Mouse (Mus musculus): Measurements from ENCODE around the gene Hao1.

Gene Hao1

DNA sequence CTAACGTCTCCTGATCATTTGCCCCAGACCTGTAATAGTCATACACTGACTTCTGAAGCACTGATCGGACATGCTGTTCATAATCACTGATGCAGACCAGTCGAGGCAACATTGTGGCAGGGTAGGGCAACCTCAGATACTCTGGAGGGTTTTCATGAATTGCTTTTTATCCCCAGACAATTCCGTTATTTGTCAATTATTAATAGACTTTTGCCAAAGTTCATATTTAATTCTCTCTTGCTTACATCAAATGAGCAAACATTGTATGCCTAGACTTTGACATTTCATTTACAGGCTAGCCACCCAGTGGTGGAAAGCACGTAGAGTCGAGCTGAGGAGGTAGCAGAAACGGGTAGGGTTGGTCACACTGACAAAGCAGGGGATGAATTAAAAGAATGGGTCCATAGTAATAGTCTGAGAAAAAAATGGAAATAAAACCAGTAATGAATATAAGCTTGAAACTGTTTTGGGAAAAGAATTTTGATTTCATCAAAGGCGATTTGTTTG lies at the start of gene Hao1:
TSS of gene Hao1 (minus strand) at position 148 of the 507 bp plus-strand sequence.
- CTCF ChIA-PET, result no interaction called here

DNA sequence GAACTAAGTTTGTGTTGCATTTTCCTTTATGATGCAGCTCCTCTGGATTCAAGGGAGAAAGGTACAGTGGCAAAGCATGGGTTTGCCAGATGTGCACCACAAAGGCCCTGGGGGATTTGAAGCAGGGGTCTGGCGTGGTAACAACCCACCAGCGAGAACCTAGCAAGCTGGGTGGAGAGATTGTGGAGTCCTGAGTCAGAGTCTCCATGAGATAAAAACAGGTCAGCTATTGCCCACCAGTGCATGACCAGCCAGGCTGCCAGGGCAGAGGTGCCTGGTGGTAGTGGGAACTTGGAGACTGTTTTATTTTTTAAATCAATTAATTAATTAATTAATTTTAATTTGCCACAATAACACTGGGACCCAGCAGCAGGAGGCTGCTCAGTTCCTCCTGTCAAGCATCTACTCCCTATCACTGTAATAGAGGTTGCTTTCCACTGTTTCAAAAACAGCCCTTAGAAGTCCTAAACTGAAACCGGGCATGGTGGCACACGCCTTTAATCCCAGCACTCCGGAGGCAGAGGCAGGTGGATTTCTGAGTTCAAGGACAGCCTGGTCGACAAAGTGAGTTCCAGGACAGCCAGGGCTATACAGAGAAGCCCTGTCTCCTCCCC lies 37.0 kb upstream of the Hao1 start:
- CTCF ChIA-PET, result no interaction called here

DNA sequence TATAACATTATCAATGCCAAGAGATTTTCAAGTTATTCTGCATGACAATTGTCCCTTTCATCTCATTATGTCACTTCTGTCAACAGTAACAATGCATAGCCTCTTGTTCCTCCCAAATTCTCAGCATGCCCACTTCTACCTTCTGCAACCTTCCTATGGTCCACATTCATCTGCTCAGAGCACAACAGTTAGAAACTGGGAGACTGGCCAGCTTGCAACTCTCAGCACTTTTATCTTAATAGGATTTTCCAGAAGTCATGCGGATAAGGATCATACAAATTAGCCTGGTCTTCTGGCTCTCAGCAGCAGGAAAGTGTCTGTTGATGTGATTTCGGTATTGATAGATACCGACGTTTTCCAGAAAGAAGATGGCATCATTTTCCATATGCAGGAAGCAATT lies 31.1 kb upstream of the Hao1 start:
- CTCF ChIA-PET, result no interaction called here

DNA sequence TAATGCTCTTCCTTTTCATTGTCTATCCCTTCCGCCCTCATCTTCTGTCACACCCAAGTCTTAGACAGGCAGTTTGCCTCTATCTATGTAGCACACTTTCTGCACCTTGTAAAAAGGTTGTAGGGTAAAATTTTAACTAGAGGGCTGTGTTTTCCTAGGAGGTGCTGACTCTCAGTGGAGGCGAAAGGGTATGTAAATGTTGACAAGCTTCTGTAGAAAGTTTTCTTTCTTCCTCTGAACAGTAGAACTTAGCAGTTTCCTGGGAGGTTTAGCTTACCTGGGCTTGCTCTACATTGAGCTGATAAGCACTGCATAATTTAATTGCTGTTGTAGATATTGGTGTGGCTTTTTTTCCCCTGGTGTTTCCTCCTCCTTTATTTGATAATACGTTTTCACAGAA lies 5.3 kb upstream of the Hao1 start:
- CTCF ChIA-PET, result no interaction called here

DNA sequence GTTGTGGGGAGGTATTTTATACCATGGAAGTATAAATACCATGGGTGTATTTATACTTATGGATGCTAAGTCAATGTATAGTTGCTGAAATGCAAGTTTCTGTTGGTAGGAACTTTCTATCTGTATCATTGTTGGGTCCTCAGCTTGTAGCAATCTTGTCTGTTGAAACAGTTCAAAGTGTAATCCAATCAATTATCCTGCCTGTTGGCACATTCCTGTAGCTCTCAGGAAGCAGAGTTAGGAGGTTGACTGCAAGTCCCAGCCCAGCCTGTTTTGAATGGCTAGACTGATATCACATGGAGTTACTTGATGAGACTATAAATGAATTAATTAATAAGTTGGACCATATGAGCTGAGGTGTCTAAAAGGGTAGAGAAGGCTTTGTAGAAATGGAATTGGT lies 1.8 kb downstream of the Hao1 start:
- CTCF ChIA-PET, result no interaction called here

DNA sequence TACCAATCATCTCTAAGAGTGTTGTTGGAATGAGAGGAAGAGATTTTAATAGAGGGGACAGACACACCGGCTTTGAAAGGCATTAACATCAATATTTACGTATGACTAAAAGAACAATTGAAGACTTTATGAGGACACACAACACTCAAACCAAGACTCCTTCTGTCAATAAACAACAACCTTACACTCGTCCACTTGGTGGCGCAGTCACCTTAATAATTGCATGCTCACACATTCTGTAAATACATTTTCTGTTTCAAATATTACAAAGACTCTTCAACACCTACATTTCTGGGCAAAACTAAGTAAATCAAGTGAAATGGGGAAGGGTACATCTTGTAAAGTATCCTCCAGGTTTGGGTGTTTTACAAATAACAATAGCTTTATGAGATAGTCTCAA lies 4.4 kb downstream of the Hao1 start:
- CTCF ChIA-PET, result interaction anchor here (0.7 kb wide), 1 partner anchor 124 kb away, joined by 3 read pairs; no protein-coding TSS in a partner anchor

DNA sequence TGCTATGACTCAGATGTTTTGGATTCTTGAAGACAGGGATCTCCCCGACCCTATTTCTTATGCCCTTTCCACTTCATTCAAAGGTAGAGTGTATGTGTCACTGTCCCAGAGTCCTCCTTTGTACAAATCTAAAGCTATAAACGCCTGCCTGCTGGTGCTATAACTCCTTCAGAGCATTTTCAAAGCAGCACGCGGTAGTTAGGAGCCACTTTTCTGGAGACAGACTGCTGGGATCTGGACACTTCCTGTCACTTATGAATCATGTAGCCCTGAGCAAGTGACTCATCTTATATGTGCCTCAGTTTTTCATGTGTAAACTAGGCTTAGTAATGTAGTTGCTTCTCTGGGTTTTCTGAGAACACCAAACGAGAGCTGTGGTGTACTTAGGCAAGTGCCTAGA lies 9.1 kb downstream of the Hao1 start:
- CTCF ChIA-PET, result no interaction called here

DNA sequence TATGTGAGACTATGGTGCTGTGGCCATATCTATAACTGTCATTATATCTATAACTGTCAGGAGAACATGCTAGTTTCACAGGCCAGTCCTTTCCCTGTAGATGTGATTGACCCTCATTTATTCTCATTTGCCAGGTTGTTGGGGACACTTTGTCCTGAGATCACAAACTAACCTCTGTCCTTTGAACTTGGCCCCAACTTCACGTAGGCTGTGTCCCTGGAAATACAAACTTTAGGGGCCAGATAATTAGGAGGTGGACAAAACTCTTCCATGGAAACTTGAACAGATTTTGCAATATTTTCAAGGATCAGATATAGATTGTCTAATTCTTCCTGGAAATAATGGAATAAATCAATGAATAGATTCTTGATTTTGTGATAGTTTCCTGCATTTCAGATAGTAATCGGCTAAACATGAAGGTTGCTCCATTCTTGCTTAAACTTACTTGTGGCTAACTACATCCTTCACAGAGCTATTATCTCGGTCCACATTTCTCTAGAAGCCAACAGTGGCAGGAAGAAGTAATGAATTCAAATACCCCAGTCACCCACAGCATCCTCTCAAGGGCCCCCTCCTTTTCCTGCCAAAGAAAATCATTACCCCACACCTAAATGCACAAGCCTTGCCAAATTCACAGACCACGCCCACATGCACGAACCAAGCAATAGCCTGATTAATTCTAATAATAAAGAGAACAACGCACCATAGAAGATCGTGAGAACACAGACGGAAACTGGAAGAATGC lies 9.7 kb downstream of the Hao1 start:
- CTCF ChIA-PET, result interaction anchor here (0.7 kb wide), 1 partner anchor 70 kb away, joined by 3 read pairs; no protein-coding TSS in a partner anchor

DNA sequence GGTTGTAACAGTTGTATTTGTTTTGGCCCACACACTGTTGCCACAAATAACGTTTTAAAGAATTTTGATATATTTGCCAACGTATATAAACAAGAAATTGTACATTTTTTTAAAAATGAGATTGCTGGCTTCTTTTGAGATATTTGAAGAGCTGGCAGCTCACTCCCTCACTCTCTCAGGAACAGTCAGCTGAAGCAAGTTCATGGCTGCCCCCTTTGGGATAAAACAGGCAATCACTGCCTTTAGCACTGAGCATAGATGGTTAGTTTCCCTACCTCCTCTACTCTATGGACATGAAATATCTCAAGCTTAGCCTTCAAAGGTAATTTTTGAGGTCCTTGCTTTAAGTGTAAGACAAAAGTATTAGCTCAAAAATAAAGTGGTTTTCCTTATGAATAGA lies 10.7 kb downstream of the Hao1 start:
- CTCF ChIA-PET, result interaction anchor here (0.7 kb wide), 1 partner anchor 69 kb away, joined by 3 read pairs; no protein-coding TSS in a partner anchor

DNA sequence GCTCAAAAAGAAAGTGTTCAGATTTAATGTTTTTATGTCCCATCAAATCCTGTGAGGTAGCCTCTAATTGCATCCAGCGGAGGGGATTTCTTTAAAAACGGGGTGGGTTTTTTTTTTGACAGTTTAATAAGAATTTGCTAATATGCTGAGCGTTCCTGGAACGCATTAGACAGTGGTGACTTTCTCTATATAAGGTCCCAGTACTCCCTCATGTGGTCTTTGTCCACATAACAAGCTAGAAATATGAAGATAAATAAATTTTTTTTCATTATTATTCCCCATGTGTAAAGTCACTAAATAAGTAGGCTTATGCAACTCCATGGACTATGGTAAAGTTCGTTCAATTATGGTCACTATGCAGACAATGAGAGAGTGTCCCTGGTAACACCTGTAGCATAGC lies 13.1 kb downstream of the Hao1 start:
- CTCF ChIA-PET, result no interaction called here

DNA sequence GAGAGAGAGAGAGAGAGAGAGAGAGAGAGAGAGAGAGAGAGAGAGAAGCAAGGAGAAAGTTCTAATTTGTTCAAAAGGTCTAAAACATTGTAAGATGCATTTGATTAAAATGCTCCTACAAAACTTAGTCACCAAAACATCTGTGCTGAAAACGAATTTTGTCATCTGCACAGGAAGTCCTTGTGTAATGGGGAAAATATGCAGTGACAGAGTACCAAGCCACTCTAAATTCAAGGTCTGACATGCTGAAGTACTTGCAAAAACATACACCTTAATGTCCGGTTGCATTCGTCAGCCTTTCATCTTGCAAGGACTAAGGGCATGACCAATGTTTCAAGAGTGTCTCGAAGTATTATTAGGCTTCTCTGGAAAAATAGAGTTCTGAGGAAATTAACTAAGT lies 15.7 kb downstream of the Hao1 start:
- CTCF ChIA-PET, result no interaction called here

DNA sequence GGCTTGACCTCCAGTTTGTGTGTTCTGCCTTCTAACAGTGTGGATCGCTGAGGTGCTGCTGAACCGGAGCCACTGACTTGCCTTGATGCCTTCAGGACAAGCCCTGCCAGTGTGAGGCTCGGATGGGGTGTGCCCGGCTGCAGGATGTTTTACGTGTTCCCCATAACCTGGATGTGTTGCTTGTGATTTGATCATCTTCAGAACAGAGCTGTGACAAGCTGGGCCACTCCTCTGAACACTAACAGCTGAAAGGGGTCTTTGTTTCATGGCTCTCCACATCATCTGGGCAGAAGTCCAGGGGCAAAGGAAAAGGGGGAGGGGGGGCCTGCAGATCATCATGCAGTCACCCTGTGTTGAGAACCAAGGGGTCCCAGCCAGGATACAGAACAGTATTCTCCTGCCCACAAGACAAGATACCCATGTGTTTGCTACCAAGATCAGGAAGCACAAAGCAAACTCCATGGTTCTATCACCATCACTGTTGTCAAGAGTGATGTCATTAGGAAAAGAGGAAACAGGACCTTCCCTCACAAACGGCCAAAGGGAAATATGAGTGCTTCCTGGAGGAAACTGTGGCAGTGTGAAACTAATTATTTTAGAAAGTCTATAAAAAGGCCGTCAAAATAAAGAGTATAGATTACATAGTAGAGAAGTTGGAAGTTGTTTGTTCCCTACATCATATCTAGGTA lies 25.9 kb downstream of the Hao1 start:
- CTCF ChIA-PET, result no interaction called here

DNA sequence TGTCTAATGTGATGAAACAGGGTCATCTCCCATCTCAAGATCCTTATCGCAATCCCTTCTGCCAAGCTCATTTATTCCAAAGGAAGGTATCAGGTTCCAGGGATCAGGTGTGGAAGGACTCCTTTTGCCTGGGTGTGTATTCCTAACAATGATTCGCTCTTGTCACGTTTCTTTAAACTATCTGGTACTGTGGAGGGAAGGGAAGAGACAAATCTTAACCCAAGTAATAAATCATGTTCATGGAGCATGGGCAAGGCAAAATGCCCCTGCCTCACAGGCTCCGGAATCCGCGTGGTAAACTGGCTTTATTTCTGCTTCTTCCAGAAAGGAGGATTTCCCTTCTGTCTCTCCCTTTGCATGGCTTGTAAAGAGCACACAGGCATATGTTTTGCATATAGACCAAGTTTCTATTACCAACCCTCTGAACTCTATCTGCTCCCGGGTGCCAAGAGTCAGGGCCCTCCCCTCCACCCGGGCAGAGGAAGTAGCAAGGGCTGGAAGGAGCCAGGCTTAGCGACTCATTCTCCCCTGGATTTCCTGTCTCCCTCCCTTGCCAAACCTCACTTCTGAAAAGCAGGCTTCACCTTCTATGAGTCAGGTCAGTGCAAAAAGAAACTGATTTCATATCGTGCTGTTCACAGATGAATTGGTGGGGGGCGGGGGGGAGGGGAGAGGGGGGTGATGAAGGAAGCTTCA lies 26.6 kb downstream of the Hao1 start:
- CTCF ChIA-PET, result no interaction called here

DNA sequence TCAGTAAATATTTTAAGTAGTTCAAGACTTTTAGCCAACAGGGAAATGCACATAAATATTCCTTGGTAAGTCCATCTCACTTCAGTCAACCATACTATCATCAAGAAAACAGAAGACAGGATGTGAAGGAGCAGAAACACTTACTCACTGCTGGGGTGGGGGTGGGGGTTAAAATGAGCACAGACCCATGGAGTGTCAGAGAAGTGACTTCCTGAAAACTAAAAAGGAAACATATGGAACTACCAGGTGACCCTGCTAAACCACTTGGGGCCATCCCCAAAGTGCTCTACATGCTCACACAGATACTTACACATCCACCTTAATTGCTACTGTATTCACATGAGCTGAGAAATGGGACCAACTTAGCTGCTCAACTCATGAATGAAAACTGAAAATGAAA lies 36.1 kb downstream of the Hao1 start:
- CTCF ChIA-PET, result no interaction called here

DNA sequence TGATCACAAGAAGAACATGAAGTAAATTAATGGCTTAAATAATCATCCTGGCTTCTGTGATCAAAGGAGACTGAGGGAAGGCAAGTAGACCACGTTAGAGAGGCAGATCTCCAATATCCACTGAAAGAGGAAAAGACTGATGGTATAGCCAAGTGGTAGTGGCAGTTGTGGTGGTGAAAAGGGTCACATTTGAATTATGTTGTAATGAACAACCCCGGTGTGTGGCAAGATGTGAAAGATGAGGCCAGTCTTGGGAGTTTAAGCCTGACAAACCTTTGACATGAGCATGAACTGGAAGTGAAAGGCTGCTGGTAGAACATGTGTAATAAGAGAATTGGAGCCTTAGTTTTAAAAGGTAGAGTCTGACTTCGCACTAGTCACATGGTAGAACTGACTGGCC lies 54.4 kb downstream of the Hao1 start:
- CTCF ChIA-PET, result no interaction called here

DNA sequence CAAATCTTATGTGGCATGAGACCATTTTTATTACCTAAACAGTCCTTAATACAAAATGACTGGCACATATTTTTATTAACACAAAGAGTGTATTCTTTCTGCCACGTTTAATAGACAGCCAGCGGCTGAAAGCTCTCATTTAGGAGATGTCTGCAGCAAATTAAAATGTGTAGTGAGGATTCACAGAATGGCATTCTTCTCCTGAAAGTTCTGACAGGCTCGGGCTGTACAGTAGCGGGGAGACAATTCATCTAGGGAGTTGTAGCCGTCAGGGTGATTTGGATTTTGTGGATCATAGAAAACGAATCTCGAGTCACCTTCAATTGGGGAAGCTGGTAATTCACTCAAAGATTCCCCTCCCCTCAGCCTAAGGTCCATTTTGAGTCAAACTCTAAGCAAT lies 55.7 kb downstream of the Hao1 start:
- CTCF ChIA-PET, result no interaction called here

DNA sequence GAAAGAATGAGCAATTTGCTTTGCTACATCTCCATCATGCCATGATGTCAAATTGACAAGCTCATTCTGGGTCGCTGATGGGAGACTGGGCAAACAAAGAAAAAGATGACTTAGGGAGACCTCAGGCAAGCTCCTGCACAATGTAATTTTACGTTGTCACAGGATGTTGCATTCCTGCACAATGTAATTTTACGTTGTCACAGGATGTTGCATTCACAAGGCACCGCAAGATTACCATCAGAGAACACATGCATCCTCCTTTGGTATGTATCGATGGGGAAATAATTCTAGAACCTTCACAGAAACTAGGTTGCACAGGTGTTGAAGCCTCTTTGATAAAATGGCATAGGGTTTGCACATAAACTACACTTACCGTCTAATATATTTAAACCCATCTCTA lies 65.5 kb downstream of the Hao1 start:
- CTCF ChIA-PET, result no interaction called here

DNA sequence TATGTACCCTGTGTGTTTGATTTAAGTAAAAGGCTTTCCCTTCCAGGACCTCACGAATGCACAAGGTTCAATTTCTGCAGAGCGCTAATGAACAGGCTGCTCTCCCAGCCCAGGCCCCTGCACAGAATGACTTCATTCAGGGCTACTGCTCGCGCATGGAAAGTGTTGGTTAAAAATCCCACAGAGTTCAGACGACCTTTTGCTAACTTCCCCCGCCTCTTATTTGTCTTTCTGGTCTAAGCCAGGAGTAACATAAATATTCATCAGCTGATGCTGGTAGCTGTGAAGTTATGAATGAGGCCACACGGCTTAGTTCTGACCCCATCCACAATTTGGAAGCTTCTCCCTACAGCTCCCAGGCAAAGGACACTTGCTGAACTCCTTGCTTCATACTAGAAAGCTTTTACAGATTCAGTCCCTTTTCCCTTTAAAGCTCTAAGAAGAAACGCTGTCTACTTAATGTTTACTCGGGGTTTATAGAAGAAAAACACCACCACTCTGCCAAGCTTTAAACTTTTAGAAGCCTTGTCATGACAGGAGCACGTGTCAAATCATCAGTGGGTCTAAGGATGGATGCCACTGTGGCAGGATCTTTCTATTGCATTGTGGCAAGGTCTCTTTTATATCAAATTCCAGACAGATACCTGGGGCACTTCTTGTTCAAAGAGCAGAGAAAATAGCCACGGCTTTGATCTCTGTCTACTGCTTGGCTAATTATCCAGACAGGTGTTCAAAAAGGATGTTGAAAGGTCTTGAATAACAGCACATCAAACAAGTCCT lies 67.9 kb downstream of the Hao1 start:
- CTCF ChIA-PET, result no interaction called here

DNA sequence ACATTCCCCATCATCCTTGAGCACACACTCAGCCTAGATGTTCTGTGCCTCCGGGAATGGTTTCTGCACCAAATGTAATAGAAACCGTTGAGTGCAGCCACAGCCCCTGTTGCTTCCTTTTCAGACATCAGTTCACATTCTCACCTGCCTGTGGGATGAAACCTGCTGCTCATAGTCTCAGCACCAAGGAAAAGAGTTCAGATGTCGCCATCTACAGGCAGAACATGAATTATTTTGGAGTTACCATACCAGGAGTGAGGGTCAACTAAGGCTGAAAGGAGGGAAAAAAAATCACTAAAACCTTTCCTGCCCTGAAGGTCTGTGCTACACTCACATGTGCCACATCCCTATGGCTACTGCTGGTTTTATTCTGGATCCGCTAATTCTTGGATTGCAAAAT lies 71.5 kb downstream of the Hao1 start:
- CTCF ChIA-PET, result no interaction called here

DNA sequence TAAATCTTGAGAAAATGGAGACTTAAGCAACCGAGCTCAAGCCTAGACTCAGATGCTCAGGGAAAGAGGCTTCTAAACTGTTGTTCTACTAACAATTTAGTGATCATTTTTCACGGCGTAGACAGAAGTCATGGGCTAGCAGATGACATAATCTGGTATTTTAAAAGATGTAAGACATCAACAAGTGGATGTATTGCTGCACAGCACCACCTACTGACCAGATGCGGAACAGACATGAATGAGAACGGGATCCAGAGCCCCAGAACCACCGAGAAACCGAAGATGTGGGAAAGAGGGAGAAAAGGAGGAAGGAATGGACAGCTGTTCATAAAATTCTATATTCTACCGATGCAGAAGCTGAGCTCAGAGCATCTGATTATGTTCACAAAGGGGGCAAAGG lies 72.4 kb downstream of the Hao1 start:
- CTCF ChIA-PET, result interaction anchor here (0.6 kb wide), 1 partner anchor 21 kb away, joined by 5 read pairs; no protein-coding TSS in a partner anchor

DNA sequence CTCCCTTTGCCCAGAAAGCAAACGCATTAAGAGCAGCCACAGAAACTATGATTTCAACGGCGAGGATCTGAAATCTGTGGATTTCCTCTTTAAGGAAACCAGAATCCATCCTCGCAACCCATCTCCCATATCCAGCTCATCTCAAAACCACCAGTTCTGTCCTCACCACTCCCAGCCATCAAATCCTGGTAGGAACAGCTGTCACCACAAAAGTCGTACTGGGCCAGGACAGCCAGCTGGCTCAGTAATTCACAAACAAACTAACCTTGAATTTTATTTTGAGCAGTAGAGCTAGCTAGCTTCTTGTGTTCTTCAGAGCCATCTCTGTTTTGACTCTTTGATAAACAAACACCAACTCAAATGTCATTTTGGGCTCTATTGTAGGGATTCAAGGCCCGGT lies 73.0 kb downstream of the Hao1 start:
- CTCF ChIA-PET, result no interaction called here

DNA sequence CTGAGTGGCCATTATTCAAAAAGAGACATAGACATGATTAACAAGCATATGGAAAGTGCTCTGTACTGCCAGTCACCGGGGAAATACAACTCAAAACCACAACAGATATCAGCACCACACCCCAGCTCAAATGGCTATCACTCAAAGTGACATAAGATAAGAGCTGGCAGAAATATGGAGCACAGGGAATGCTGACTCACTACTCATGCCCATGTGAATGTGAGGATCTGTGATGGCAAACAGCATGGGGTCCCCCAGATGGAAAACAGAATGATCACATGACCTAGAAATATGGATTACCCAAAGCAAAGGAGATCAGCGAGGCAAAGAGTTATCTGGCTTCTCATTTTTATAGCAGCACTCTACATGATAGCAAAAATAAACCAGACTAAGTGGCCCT lies 89.0 kb downstream of the Hao1 start:
- CTCF ChIA-PET, result no interaction called here

All from spleen, embryonic (tissue).